Mouse (Mus musculus) lung, adult 2 months (tissue): ENCODE measurements at regions not wholly inside any gene's neighbourhood (a gene's known extent, or its start where the extent isn't known, plus 50 kb on each side); places are given as distances from the start of the nearest gene placed in this dataset.

Source experiments
- CTCF ChIP-seq: fragments of 200-500 bp; IDR thresholded peaks from 2 replicates; pipeline ENCODE4 v1.5.1; 2011; ENCODE audit warnings: mild to moderate bottlenecking, low read length, control low read depth; ENCODE audit not compliant: insufficient read depth
- POLR2A ChIP-seq: fragments of 200-500 bp; IDR thresholded peaks from 2 replicates; pipeline ENCODE4 v1.6.1; 2011; ENCODE audit warnings: low read depth, mild to moderate bottlenecking, control low read depth, low read length, borderline replicate concordance; ENCODE audit errors: extremely low read depth

GRCm38 (mm10) chr19:30427484-30427883 lies 122.0 kb downstream of the Dkk1 start:
- TF ChIP-seq POLR2A (no peak), CTCF (no peak)
